Mouse (Mus musculus) megakaryocyte, embryonic 14.5 days (primary cell): ENCODE results near the gene Gstp2.

Experiments used
- FLI1 ChIP-seq: IDR thresholded peaks from 2 replicates; pipeline ENCODE4 v1.6.1; 2012; ENCODE audit warnings: low read length, inconsistent platforms, mixed read lengths
- GATA1 ChIP-seq: IDR thresholded peaks from 3 replicates; pipeline ENCODE4 v1.6.1; 2012; ENCODE audit warnings: mixed read lengths, low read length, inconsistent platforms, borderline replicate concordance

- TF ChIP-seq GATA1 (no peak), FLI1 (no peak)
Observed at GRCm38 (mm10) chr19:4091383-4091782, 45.6 kb upstream of the Gstp2 start.
